Mouse (Mus musculus): ENCODE data around the gene Ptprcap.

Gene Ptprcap

GRCm38 (mm10) chr19:4166678-4167476 is 13.5 kb downstream of the Ptprcap start:
- no peak for DNase-seq (ENCODE audit: low spot score)

GRCm38 (mm10) chr19:4169378-4169784 is 16.0 kb downstream of the Ptprcap start:
- peak; percentile 99 for DNase-seq (ENCODE audit: low spot score)

- DNase-seq (ENCODE audit: low spot score), result no peak
Measured at GRCm38 (mm10) chr19:4169810-4170209, 16.4 kb downstream of the Ptprcap start.

GRCm38 (mm10) chr19:4170723-4171392 is 17.5 kb downstream of the Ptprcap start:
- no peak for DNase-seq (ENCODE audit: low spot score)

GRCm38 (mm10) chr19:4171393-4172290 is 18.2 kb downstream of the Ptprcap start:
- DNase-seq (ENCODE audit: low spot score), result no peak

GRCm38 (mm10) chr19:4172925-4173324 is 19.5 kb downstream of the Ptprcap start:
- DNase-seq (ENCODE audit: low spot score), result no peak

- DNase-seq (ENCODE audit: low spot score), result no peak
Measured at GRCm38 (mm10) chr19:4175368-4175947, 22.1 kb downstream of the Ptprcap start, which contains the start of gene Carns1. Carns1 (minus strand) TSS chr19:4175479.

GRCm38 (mm10) chr19:4180411-4180810 is 27.0 kb downstream of the Ptprcap start:
- DNase-seq (ENCODE audit: low spot score), result no peak

- no peak for DNase-seq (ENCODE audit: low spot score)
Measured at GRCm38 (mm10) chr19:4181892-4182291, 28.5 kb downstream of the Ptprcap start.

GRCm38 (mm10) chr19:4183689-4184088 is 30.3 kb downstream of the Ptprcap start:
- DNase-seq (ENCODE audit: low spot score), result no peak

GRCm38 (mm10) chr19:4184976-4185975 is 31.9 kb downstream of the Ptprcap start:
- DNase-seq (ENCODE audit: low spot score), result no peak

- DNase-seq (ENCODE audit: low spot score), result no peak
Measured at GRCm38 (mm10) chr19:4187303-4187702, 33.9 kb downstream of the Ptprcap start.

GRCm38 (mm10) chr19:4189051-4189620 is 35.7 kb downstream of the Ptprcap start:
- DNase-seq (ENCODE audit: low spot score), result no peak

GRCm38 (mm10) chr19:4190831-4191334 is 37.5 kb downstream of the Ptprcap start, which contains the start of gene Tbc1d10c:
Tbc1d10c (minus strand) TSS chr19:4191284.
- DNase-seq (ENCODE audit: low spot score), result no peak

GRCm38 (mm10) chr19:4191528-4192250 is 38.3 kb downstream of the Ptprcap start, which contains the start of gene Ppp1ca:
Ppp1ca (plus strand) TSS chr19:4192065.
- DNase-seq (ENCODE audit: low spot score), result peak; percentile 85

GRCm38 (mm10) chr19:4192251-4192985 is 39.0 kb downstream of the Ptprcap start:
- no peak for DNase-seq (ENCODE audit: low spot score)

GRCm38 (mm10) chr19:4193129-4193528 is 39.7 kb downstream of the Ptprcap start:
- no peak for DNase-seq (ENCODE audit: low spot score)

GRCm38 (mm10) chr19:4194021-4194724 is 40.8 kb downstream of the Ptprcap start:
- DNase-seq (ENCODE audit: low spot score), result no peak
